Mouse (Mus musculus) layer of hippocampus, adult 9-10 months (tissue): Measurements from ENCODE around the gene Pnpla6.
A peak's percentile ranks its signal among the peaks of the same experiment; 100 is the strongest.

Experiments used
- DNase-seq: peaks from one replicate; pipeline ENCODE4 v3.0.0; 2022; ENCODE audit warnings: low spot score

Gene Pnpla6

GRCm38 (mm10) chr8:3507979-3508754 is 7.0 kb upstream of the Pnpla6 start:
- DNase-seq, result no peak

- DNase-seq, result no peak
These were observed 420 bp upstream of the Pnpla6 start for GRCm38 (mm10) chr8:3514681-3515247.

- DNase-seq, result peak; percentile 54
These were observed 710 bp downstream of the Pnpla6 start for GRCm38 (mm10) chr8:3515771-3516417.

- DNase-seq, result peak; percentile 94
These were observed 1.4 kb downstream of the Pnpla6 start for GRCm38 (mm10) chr8:3516450-3517116.

GRCm38 (mm10) chr8:3517117-3517495 is 1.9 kb downstream of the Pnpla6 start:
- DNase-seq, result no peak

- no peak for DNase-seq
These were observed 7.0 kb downstream of the Pnpla6 start for GRCm38 (mm10) chr8:3522007-3522697.

- no peak for DNase-seq
These were observed 15.6 kb downstream of the Pnpla6 start for GRCm38 (mm10) chr8:3530816-3531215.

GRCm38 (mm10) chr8:3531936-3532335 is 16.8 kb downstream of the Pnpla6 start:
- DNase-seq, result no peak

GRCm38 (mm10) chr8:3536053-3536841 is 21.1 kb downstream of the Pnpla6 start:
- no peak for DNase-seq

GRCm38 (mm10) chr8:3536940-3537339 is 21.8 kb downstream of the Pnpla6 start:
- no peak for DNase-seq

- DNase-seq, result no peak
These were observed 22.5 kb downstream of the Pnpla6 start for GRCm38 (mm10) chr8:3537666-3538065.

- DNase-seq, result no peak
These were observed 24.0 kb downstream of the Pnpla6 start for GRCm38 (mm10) chr8:3539146-3539545.

GRCm38 (mm10) chr8:3540076-3540475 is 24.9 kb downstream of the Pnpla6 start:
- DNase-seq, result no peak

GRCm38 (mm10) chr8:3546511-3546910 is 31.3 kb downstream of the Pnpla6 start:
- no peak for DNase-seq

- DNase-seq, result no peak
These were observed 37.1 kb downstream of the Pnpla6 start for GRCm38 (mm10) chr8:3552240-3552639.

GRCm38 (mm10) chr8:3556114-3556513 is 40.9 kb downstream of the Pnpla6 start:
- DNase-seq, result no peak

GRCm38 (mm10) chr8:3567641-3568371 is 52.6 kb downstream of the Pnpla6 start, which contains the start of gene C330021F23Rik:
Gene C330021F23Rik (plus strand): TSS chr8:3567990.
- no peak for DNase-seq

GRCm38 (mm10) chr8:3568378-3568777 is 53.2 kb downstream of the Pnpla6 start:
- no peak for DNase-seq

GRCm38 (mm10) chr8:3569784-3570183 is 54.6 kb downstream of the Pnpla6 start:
- DNase-seq, result no peak

- DNase-seq, result no peak
These were observed 59.4 kb downstream of the Pnpla6 start for GRCm38 (mm10) chr8:3574546-3574945.
